Mouse (Mus musculus): ENCODE results near the gene Tm9sf1.

Tm9sf1 gene

DNA sequence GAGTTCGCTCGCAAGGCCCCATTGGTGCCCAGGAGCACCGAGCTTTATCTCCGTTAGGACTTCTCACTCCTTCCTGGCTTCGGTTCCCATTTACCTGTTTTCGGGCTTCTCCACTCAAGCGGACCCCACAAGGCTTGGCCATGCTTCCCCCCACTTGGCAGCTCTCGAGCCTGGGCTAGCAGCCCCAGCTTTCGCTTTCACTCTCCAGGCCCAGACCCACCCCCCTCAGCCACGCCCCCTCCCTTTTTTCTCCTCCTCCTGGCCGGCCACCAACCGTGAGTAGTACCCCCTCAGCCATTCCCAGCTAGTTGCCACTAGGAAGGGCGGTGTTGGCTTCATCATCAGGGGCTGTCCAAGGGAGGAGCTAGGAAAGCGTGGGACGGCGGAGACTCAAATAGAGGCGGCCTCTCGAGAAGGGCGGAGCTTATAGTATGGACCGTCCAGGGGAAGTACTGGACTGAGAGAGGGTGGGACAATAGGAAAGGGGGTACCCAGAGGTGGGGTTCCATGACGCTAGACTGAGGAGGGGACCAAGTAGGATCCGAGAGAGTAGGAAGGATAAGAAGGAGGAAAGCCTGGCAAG, 52.8 kb downstream of the Tm9sf1 start, which contains the start of gene Psme2:
TSS of gene Psme2 (minus strand) at position 366 of the 583 bp plus-strand sequence.
- peak; percentile 90 for DNase-seq (ENCODE audit: low spot score)

GRCm38 (mm10) chr14:55589771-55590448, 53.7 kb downstream of the Tm9sf1 start:
- DNase-seq (ENCODE audit: low spot score) = no peak

- DNase-seq (ENCODE audit: low spot score) = no peak
These were observed 54.3 kb downstream of the Tm9sf1 start for GRCm38 (mm10) chr14:55589271-55589670.

GRCm38 (mm10) chr14:55586149-55586548, 57.5 kb downstream of the Tm9sf1 start:
- peak; percentile 75 for DNase-seq (ENCODE audit: low spot score)
